Mouse (Mus musculus) ES-E14 (cell line): ENCODE measurements around the gene Gm8909. TPM values are rescaled to one million over a fixed set of nuclear protein-coding genes. Genes with fewer than 3 reads are reported as not detected.
"Not testable (repeated sequence)": the region's sequence is repeated elsewhere in the genome, so short reads cannot be mapped to it uniquely, and the experiment has no call there.

ENCODE experiments used
- DNase-seq: peaks from one replicate; pipeline ENCODE4 v3.0.0-alpha.2; 2013; ENCODE audit warnings: low read depth, low spot score
- H3K27ac ChIP-seq: 2 replicates; pipeline ENCODE4 v1.5.1; 2012; ENCODE audit warnings: low read depth, mild to moderate bottlenecking, low read length, moderate library complexity, mixed read lengths; ENCODE audit not compliant: poor library complexity, insufficient read depth, severe bottlenecking
- H3K36me3 ChIP-seq: 2 replicates; pipeline ENCODE4 v1.6.1; 2012; ENCODE audit warnings: mild to moderate bottlenecking, low read length, moderate library complexity, mixed read lengths; ENCODE audit not compliant: control insufficient read depth, poor library complexity, insufficient read depth, severe bottlenecking
- H3K4me1 ChIP-seq, 2 experiments: fragments of 150-350 bp in 1 of 2; sonication (generic) in 1 of 2; 2 replicates each; pipeline ENCODE4 v1.6.1; 2012; ENCODE audit warnings: low read length in 2 of 2, mild to moderate bottlenecking in 1 of 2, mixed read lengths in 1 of 2; ENCODE audit not compliant: control insufficient read depth in 2 of 2, insufficient read depth in 2 of 2, poor library complexity in 1 of 2
- H3K4me3 ChIP-seq, 2 experiments: fragments of 150-350 bp in 1 of 2; sonication (generic) in 1 of 2; 2 replicates each; pipeline ENCODE4 v1.5.1; 2012; ENCODE audit warnings: low read length in 2 of 2, low read depth in 1 of 2, mild to moderate bottlenecking in 1 of 2, mixed read lengths in 1 of 2; ENCODE audit not compliant: insufficient read depth in 1 of 2, poor library complexity in 1 of 2, severe bottlenecking in 1 of 2
- H3K9ac ChIP-seq: 2 replicates; pipeline ENCODE4 v1.6.1; 2012; ENCODE audit warnings: low read depth, mild to moderate bottlenecking, low read length, mixed read lengths; ENCODE audit not compliant: poor library complexity, insufficient read depth, severe bottlenecking
- H3K9me3 ChIP-seq: fragments of 150-350 bp; sonication (generic); 2 replicates; pipeline ENCODE4 v1.6.1; 2012; ENCODE audit warnings: low read depth, mild to moderate bottlenecking, low read length; ENCODE audit not compliant: control insufficient read depth, insufficient read depth
- CHD2 ChIP-seq: IDR thresholded peaks from 2 replicates; pipeline ENCODE4 v1.6.1; 2014; ENCODE audit warnings: mild to moderate bottlenecking, low read depth, low read length, inconsistent platforms
- HCFC1 ChIP-seq: IDR thresholded peaks from 2 replicates; pipeline ENCODE4 v1.6.1; 2012; ENCODE audit warnings: low read length, inconsistent platforms, borderline replicate concordance; ENCODE audit not compliant: insufficient read depth
- MAFK ChIP-seq: IDR thresholded peaks from 2 replicates; pipeline ENCODE4 v1.6.1; 2014; ENCODE audit warnings: mild to moderate bottlenecking, low read depth, low read length, inconsistent platforms; ENCODE audit not compliant: insufficient read depth
- ZC3H11A ChIP-seq: IDR thresholded peaks from 2 replicates; pipeline ENCODE4 v1.6.1; 2012; ENCODE audit warnings: low read depth, mild to moderate bottlenecking, inconsistent platforms, low read length, borderline replicate concordance
- ZNF384 ChIP-seq: IDR thresholded peaks from 2 replicates; pipeline ENCODE4 v1.6.1; 2012; ENCODE audit warnings: low read depth, low read length, inconsistent platforms
- in situ Hi-C, 2 experiments: fragments of 600-800 bp; cut with MboI; formaldehyde crosslinking; loops; one replicate each; pipeline ENCODE4 v1.15.1; 2025; ENCODE audit warnings: low sequenced_read_pairs in 2 of 2, inconsistent platforms in 1 of 2; ENCODE audit not compliant: unreplicated experiment in 2 of 2
- total RNA-seq: library from RNA; depleted of rRNA; stranded (reverse); fragments of 300-350 nt; gene quantifications from 2 replicates; pipeline ENCODE4 v1.2.3, GENCODE M21; 2012

Gene Gm8909
- total RNA-seq, 1 experiment, result not detected

DNA sequence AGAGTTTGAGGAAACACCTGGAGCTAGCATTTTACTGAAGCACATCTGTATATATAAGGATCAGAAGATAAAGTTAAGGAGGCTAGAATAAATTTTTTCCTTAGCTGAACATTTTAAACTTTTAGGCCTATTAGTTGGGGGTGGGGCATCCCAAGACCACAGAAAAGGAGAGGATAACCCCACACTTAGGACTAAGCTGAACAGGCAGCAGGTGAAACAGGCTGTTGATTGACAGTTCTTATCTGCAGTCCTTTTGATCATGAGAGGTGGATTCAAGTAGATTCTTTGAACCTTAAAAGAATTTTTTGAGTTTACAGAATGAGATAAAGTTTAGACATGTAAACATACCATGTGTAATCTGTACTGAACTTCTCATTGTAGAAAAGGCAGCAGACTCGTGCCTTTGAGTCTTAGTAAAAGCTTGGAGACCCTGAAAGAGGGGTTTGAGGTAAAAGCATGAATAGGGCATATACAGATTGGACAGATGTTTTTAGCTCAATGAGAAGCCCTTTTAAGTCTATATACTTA lies 2.0 kb upstream of the Gm8909 start:
- Histone ChIP-seq H3K4me1 (no peaks in the 10 kb centered on the region), H3K9ac (no peak overlapping the region), H3K27ac (no peak overlapping the region), H3K4me3 (no peak overlapping the region), H3K9me3 (no peaks in the 10 kb centered on the region), H3K36me3 (no peaks in the 10 kb centered on the region)
- in situ Hi-C loops, result no loop called here
- no peak for DNase-seq
- TF ChIP-seq CHD2, result no peak
- no peak for TF ChIP-seq ZC3H11A
- no peak for TF ChIP-seq MAFK
- no peak for TF ChIP-seq ZNF384
- TF ChIP-seq HCFC1, result no peak

DNA sequence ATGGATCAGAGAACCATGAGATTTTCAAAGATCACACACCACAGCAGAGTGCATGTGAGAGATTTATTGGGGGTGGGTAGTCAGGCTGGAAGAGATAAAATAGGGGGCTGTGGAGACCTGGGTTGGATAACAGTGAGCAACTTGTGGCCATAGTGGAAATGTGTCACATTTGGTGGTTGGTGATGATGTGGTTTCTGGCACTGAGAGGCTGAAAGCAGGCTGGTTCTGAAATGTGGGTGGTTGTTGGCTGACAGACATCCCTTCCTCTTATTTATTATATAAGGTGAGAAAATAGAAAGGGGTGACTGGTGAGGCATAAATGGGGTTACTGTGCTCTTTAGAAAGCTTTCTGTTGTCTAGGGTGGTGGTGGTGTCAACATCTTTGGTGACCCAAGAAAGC lies 1.4 kb upstream of the Gm8909 start:
- H3K36me3 ChIP-seq, result no peaks in the 10 kb centered on the region
- no peak overlapping the region for H3K4me3 ChIP-seq
- in situ Hi-C loops, result no loop called here
- no peak overlapping the region for H3K27ac ChIP-seq
- DNase-seq, result no peak
- no peaks in the 10 kb centered on the region for H3K9me3 ChIP-seq
- no peaks in the 10 kb centered on the region for H3K4me1 ChIP-seq
- TF ChIP-seq MAFK (no peak), ZC3H11A (no peak), CHD2 (no peak)
- H3K9ac ChIP-seq, result no peak overlapping the region

DNA sequence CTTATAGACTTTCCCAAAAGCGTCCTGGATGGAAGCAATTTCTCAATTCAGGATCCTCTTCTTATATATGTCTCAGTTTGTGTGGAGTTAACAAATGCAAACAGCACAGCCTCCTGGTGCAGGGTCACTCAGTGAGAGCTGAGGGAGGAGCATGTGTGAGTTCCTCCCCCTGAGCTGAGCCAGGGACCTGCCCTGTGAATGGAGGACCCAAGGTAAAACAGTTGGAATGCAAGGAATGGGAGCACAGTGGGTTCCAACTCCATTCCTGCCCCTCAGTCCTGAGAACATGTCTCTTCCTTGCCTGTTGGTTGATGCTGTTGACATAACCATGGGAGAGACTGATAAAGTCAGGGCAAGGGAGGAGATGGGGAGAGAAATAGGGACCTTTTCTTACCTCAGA lies 757 bp upstream of the Gm8909 start:
- H3K4me1 ChIP-seq, H3K9ac ChIP-seq, DNase-seq, H3K4me3 ChIP-seq, H3K27ac ChIP-seq, in situ Hi-C loops, H3K36me3 ChIP-seq, H3K9me3 ChIP-seq: not testable (repeated sequence)

DNA sequence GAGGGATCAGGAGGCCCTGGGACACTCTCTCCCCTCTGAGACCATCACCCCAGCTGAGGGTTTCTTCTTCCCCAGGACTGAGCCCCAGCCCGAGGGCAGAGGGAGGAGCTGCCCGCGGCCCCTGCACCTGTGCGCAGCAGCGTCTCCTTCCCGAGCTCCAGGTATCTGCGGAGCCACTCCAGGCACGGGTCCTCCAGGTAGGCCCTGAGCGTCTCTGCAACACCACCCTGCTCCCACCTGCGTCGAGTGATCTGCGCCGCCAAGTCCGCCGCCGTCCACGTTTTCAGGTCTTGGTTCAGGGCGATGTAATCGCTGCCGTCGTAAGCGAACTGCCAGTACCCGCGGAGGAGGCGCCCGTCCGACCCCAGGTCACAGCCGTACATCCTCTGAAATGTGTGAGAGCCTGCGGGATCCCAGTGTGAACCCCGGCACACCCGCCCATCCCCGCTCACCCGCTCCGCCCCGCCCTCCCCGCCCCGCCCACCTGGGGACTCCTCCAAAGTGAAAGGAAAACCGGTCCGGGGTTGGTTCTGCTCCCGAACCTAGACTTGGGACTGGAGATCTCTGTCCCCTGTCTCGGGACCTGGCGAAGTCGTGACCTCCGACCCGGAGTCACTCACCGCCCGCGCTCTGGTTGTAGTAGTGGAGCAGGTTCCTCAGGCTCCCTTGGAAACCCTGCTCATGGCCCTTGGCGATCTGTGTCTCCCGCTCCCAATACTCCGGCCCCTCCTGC lies 865 bp downstream of the Gm8909 start:
- Histone ChIP-seq H3K9me3 (no peaks in the 10 kb centered on the region), H3K36me3 (no peaks in the 10 kb centered on the region), H3K4me3 (no peak overlapping the region), H3K27ac (no peak overlapping the region), H3K4me1 (no peaks in the 10 kb centered on the region), H3K9ac (no peak overlapping the region)
- in situ Hi-C loops, result no loop called here
- TF ChIP-seq ZC3H11A (no peak), CHD2 (no peak), HCFC1 (no peak), ZNF384 (no peak), MAFK (no peak)
- DNase-seq, result no peak

DNA sequence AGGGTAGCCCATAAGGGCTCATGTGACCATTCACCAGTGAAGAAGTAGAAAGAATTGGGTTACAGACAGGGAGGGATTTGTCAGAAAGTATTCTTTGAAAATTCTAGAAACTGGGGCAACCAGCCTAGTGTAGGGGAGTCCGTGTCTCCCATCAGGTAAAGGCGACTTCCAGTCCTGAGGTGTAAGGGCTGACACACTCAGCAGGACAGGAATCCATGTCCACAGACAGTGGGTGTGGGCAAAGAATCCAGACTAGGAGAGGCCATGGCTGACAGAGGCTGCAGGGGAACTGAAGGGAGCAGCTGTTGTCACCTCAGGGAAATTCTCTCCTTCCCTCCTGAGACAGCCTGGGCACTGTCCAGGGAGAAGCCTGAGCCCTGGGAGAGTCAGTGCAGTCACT lies 1.4 kb downstream of the Gm8909 start:
- H3K27ac ChIP-seq, H3K9me3 ChIP-seq, DNase-seq, H3K36me3 ChIP-seq, H3K4me3 ChIP-seq, H3K9ac ChIP-seq, in situ Hi-C loops, H3K4me1 ChIP-seq: not testable (repeated sequence)
